In the genomic region with DNA sequence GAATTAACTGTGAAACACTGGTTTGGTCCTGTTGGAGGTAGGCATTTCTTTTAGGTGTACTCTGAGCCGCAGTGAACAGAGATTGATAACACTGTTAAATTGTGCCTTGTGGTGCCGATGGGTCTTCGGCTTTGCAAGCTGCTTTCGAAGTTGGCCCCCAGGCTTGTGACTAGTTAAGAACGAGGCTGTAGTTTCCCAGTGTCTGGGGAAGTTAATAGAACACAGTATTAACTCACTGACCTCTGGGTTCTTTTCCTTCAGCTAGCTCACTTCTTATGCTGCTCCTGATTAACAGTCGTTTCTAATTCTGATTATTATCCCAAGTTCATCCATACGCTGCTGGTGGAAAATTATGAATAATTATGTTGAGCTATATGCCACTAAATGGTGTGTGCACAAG, we compare ENCODE assay signal across 8 mouse cellular contexts. TPM values are rescaled to one million over a fixed set of nuclear protein-coding genes. Genes with fewer than 3 reads are reported as not detected.
DNase-seq lines count a peak whose midpoint lies in the region; ATAC-seq lines count a peak whose summit lies in the region.

No protein-coding gene starts in this region.

- H3K9ac ChIP-seq in heart, embryonic 12.5 days, result peak overlapping the region; percentile 72; the same call in 1 of the 2 replicates
- peak overlapping the region; percentile 82 for H3K9ac ChIP-seq in embryonic facial prominence, embryonic 14.5 days (ENCODE audit: low read depth, low read length)
- peak overlapping the region; percentile 88 for H3K9ac ChIP-seq in midbrain, embryonic 13.5 days (replicated peaks)

- H3K4me2 ChIP-seq in heart, embryonic 12.5 days, result peak overlapping the region; percentile 72
- peak overlapping the region; percentile 63 for H3K4me2 ChIP-seq in embryonic facial prominence, embryonic 14.5 days (ENCODE audit: low read depth, low read length)
- H3K4me2 ChIP-seq in midbrain, embryonic 13.5 days (replicated peaks), result peak overlapping the region; percentile 58

- H3K36me3 ChIP-seq in heart, embryonic 12.5 days, result peaks cover 7% of the 10 kb centered on the region
- H3K36me3 ChIP-seq in embryonic facial prominence, embryonic 14.5 days (ENCODE audit: control insufficient read depth, insufficient read depth, low read length), result no peaks in the 10 kb centered on the region
- peaks cover under 1% of the 10 kb centered on the region; the same call in 1 of the 2 replicates for H3K36me3 ChIP-seq in midbrain, embryonic 13.5 days

- H3K9me3 ChIP-seq in heart, embryonic 12.5 days (replicated peaks), result no peaks in the 10 kb centered on the region
- H3K9me3 ChIP-seq in embryonic facial prominence, embryonic 14.5 days (ENCODE audit: control insufficient read depth, low read length), result no peaks in the 10 kb centered on the region
- H3K9me3 ChIP-seq in midbrain, embryonic 13.5 days, result no peaks in the 10 kb centered on the region

- no peak for ATAC-seq in heart, embryonic 12.5 days (ENCODE audit: insufficient number of reproducible peaks, low FRiP score)
- ATAC-seq in embryonic facial prominence, embryonic 14.5 days (ENCODE audit: low read depth), result no peak
- ATAC-seq in midbrain, embryonic 13.5 days, result no peak
- no peak for ATAC-seq in erythroid progenitor cell, adult 5-6 weeks (replicated peaks; ENCODE audit: low FRiP score, poor library complexity, severe bottlenecking)

- peak overlapping the region; percentile 87 for H3K4me3 ChIP-seq in heart, embryonic 12.5 days
- H3K4me3 ChIP-seq in embryonic facial prominence, embryonic 14.5 days (ENCODE audit: low read depth, low read length), result peak overlapping the region; percentile 53
- H3K4me3 ChIP-seq in midbrain, embryonic 13.5 days (replicated peaks), result peak overlapping the region; percentile 82

- DNase-seq in heart, postnatal 36 days, result no peak
- no peak for DNase-seq in embryonic facial prominence, embryonic 14.5 days (ENCODE audit: low spot score)
- peak; percentile 89 for DNase-seq in kidney, adult 9 months
- no peak for DNase-seq in retina, embryonic 14.5 days (ENCODE audit: low spot score)
- no peak for DNase-seq in left cerebral cortex, adult 11 months (ENCODE audit: low spot score)

- H3K27ac ChIP-seq in heart, embryonic 12.5 days (ENCODE audit: poor library complexity, severe bottlenecking), result no peak overlapping the region
- H3K27ac ChIP-seq in embryonic facial prominence, embryonic 14.5 days (replicated peaks; ENCODE audit: low read depth, low read length), result no peak overlapping the region
- no peak overlapping the region for H3K27ac ChIP-seq in midbrain, embryonic 13.5 days

- H3K27me3 ChIP-seq in heart, embryonic 12.5 days (replicated peaks), result no peaks in the 10 kb centered on the region
- no peaks in the 10 kb centered on the region for H3K27me3 ChIP-seq in embryonic facial prominence, embryonic 14.5 days (replicated peaks; ENCODE audit: control insufficient read depth, insufficient read depth, low read length)
- no peaks in the 10 kb centered on the region for H3K27me3 ChIP-seq in midbrain, embryonic 13.5 days

- 29% methylated on average over 7 of the region's 7 CpGs for WGBS in heart, embryonic 12.5 days
- WGBS in embryonic facial prominence, embryonic 14.5 days, result 31% methylated on average over 7 of the region's 7 CpGs
- 60% methylated on average over 7 of the region's 7 CpGs for WGBS in midbrain, embryonic 13.5 days

- intact Hi-C loops in heart, postnatal 36 days (cut with DNase I), result no loop called here

- H3K4me1 ChIP-seq in heart, embryonic 12.5 days (replicated peaks), result peaks cover 23% of the 10 kb centered on the region
- H3K4me1 ChIP-seq in embryonic facial prominence, embryonic 14.5 days (ENCODE audit: control insufficient read depth, insufficient read depth, low read length), result 0 out of 2 replicates have a peak, but pooled peaks cover 6% of the 10 kb centered on the region
- H3K4me1 ChIP-seq in midbrain, embryonic 13.5 days (replicated peaks), result peaks cover 30% of the 10 kb centered on the region

RNA-seq across cellular contexts. Expression of a gene that starts 1.0 kb away (rescaled TPM):
- 86.9 and 92.5 TPM in 2 replicates for polyA plus RNA-seq in heart, embryonic 12.5 days (2016; fragmentation: Nextera tagmentation; extraction: Ambion mirVana)
- 10 to 100 TPM; 41.6 to 46.6 TPM for total RNA-seq in heart, postnatal 36 days (2021)
- 86.9 and 93.9 TPM in 2 replicates for polyA plus RNA-seq in embryonic facial prominence, embryonic 14.5 days (2014; fragmentation: Nextera tagmentation; extraction: Ambion mirVana)
- polyA plus RNA-seq in midbrain, embryonic 13.5 days (2015; fragmentation: Nextera tagmentation; extraction: Ambion mirVana), result 220 and 254 TPM in 2 replicates
- 10.8 and 21.4 TPM in 2 replicates for total RNA-seq in erythroid progenitor cell, adult 5-6 weeks (2015; ENCODE audit: low replicate concordance)
- total RNA-seq in erythroid progenitor cell, adult 5-6 weeks (2017; ENCODE audit: low replicate concordance), result 30.8 and 35.2 TPM in 2 replicates

RNA-seq across cellular contexts. Expression of a gene that starts 40.8 kb away (rescaled TPM):
- not detected in 2 replicates for polyA plus RNA-seq in heart, embryonic 12.5 days (2016; fragmentation: Nextera tagmentation; extraction: Ambion mirVana)
- not detected for total RNA-seq in heart, postnatal 36 days (2021)
- polyA plus RNA-seq in embryonic facial prominence, embryonic 14.5 days (2014; fragmentation: Nextera tagmentation; extraction: Ambion mirVana), result not detected in 2 replicates
- not detected in 2 replicates for polyA plus RNA-seq in midbrain, embryonic 13.5 days (2015; fragmentation: Nextera tagmentation; extraction: Ambion mirVana)
- total RNA-seq in erythroid progenitor cell, adult 5-6 weeks (2015; ENCODE audit: low replicate concordance), result not detected in 2 replicates
- not detected in 2 replicates for total RNA-seq in erythroid progenitor cell, adult 5-6 weeks (2017; ENCODE audit: low replicate concordance)

RNA-seq across cellular contexts. Expression of a gene that starts 48.4 kb away (rescaled TPM):
- not detected in 2 replicates for polyA plus RNA-seq in heart, embryonic 12.5 days (2016; fragmentation: Nextera tagmentation; extraction: Ambion mirVana)
- not detected for total RNA-seq in heart, postnatal 36 days (2021)
- polyA plus RNA-seq in embryonic facial prominence, embryonic 14.5 days (2014; fragmentation: Nextera tagmentation; extraction: Ambion mirVana), result not detected in 2 replicates
- not detected in 2 replicates for polyA plus RNA-seq in midbrain, embryonic 13.5 days (2015; fragmentation: Nextera tagmentation; extraction: Ambion mirVana)
- total RNA-seq in erythroid progenitor cell, adult 5-6 weeks (2015; ENCODE audit: low replicate concordance), result not detected in 2 replicates
- total RNA-seq in erythroid progenitor cell, adult 5-6 weeks (2017; ENCODE audit: low replicate concordance), result not detected in 2 replicates

RNA-seq across cellular contexts. Expression of a gene that starts 58.0 kb away (rescaled TPM):
- polyA plus RNA-seq in heart, embryonic 12.5 days (2016; fragmentation: Nextera tagmentation; extraction: Ambion mirVana), result not detected in 2 replicates
- not detected for total RNA-seq in heart, postnatal 36 days (2021)
- not detected in 2 replicates for polyA plus RNA-seq in embryonic facial prominence, embryonic 14.5 days (2014; fragmentation: Nextera tagmentation; extraction: Ambion mirVana)
- polyA plus RNA-seq in midbrain, embryonic 13.5 days (2015; fragmentation: Nextera tagmentation; extraction: Ambion mirVana), result not detected in 2 replicates
- not detected in 2 replicates for total RNA-seq in erythroid progenitor cell, adult 5-6 weeks (2015; ENCODE audit: low replicate concordance)
- not detected in 2 replicates for total RNA-seq in erythroid progenitor cell, adult 5-6 weeks (2017; ENCODE audit: low replicate concordance)
